Mouse (Mus musculus) frontal cortex, postnatal 14 days (tissue): ENCODE results near the gene Sbno1.
"Not testable (repeated sequence)": the region's sequence is repeated elsewhere in the genome, so short reads cannot be mapped to it uniquely, and the experiment has no call there.

Experiments used
- DNase-seq, 2 experiments: peaks; one replicate each; pipeline ENCODE4 v3.0.0; 2022; ENCODE audit warnings: low spot score in 2 of 2

The Sbno1 gene

GRCm38 (mm10) chr5:124366721-124367120, 59.1 kb downstream of the Sbno1 start:
- DNase-seq, result no peak

GRCm38 (mm10) chr5:124365754-124366153, 60.0 kb downstream of the Sbno1 start:
- DNase-seq, result no peak

- DNase-seq, result no peak
Measured at GRCm38 (mm10) chr5:124364173-124364918, 61.5 kb downstream of the Sbno1 start.

- DNase-seq, result not testable (repeated sequence)
Measured at GRCm38 (mm10) chr5:124362982-124363381, 62.8 kb downstream of the Sbno1 start, which contains the start of gene Cdk2ap1. Gene Cdk2ap1, minus strand, starts transcription at chr5:124363082.

- no peak for DNase-seq
Measured at GRCm38 (mm10) chr5:124359641-124360040, 66.2 kb downstream of the Sbno1 start.

- DNase-seq, result no peak
Measured at GRCm38 (mm10) chr5:124356695-124357094, 69.1 kb downstream of the Sbno1 start.

- no peak for DNase-seq
Measured at GRCm38 (mm10) chr5:124355425-124355959, 70.3 kb downstream of the Sbno1 start.

GRCm38 (mm10) chr5:124354574-124355424, 71.0 kb downstream of the Sbno1 start:
- DNase-seq, result no peak

- no peak for DNase-seq
Measured at GRCm38 (mm10) chr5:124353726-124354547, 71.9 kb downstream of the Sbno1 start.

- DNase-seq, result no peak
Measured at GRCm38 (mm10) chr5:124353011-124353725, 72.6 kb downstream of the Sbno1 start.

- DNase-seq, result peak; percentile 61 to 80
Measured at GRCm38 (mm10) chr5:124352141-124352920, 73.5 kb downstream of the Sbno1 start.

- DNase-seq, result no peak
Measured at GRCm38 (mm10) chr5:124351604-124352003, 74.2 kb downstream of the Sbno1 start.

GRCm38 (mm10) chr5:124351111-124351560, 74.7 kb downstream of the Sbno1 start:
- DNase-seq, result peak; percentile 61 to 81

- no peak for DNase-seq
Measured at GRCm38 (mm10) chr5:124350350-124350749, 75.5 kb downstream of the Sbno1 start.

- DNase-seq, result no peak
Measured at GRCm38 (mm10) chr5:124349196-124349595, 76.6 kb downstream of the Sbno1 start.

GRCm38 (mm10) chr5:124342897-124343296, 82.9 kb downstream of the Sbno1 start:
- DNase-seq, result no peak

- not testable (repeated sequence) for DNase-seq
Measured at GRCm38 (mm10) chr5:124341753-124342339, 84.0 kb downstream of the Sbno1 start.

GRCm38 (mm10) chr5:124338791-124339190, 87.0 kb downstream of the Sbno1 start:
- no peak for DNase-seq

- no peak for DNase-seq
Measured at GRCm38 (mm10) chr5:124337909-124338308, 87.9 kb downstream of the Sbno1 start.

GRCm38 (mm10) chr5:124337103-124337502, 88.7 kb downstream of the Sbno1 start:
- DNase-seq, result no peak
